Mouse (Mus musculus) lung, adult 18-20 months (tissue): ENCODE results near the gene Dkk3.
"Not testable (repeated sequence)": the region's sequence is repeated elsewhere in the genome, so short reads cannot be mapped to it uniquely, and the experiment has no call there.

Experiments
- DNase-seq, 2 experiments: peaks; one replicate each; pipeline ENCODE4 v3.0.0; 2022; ENCODE audit warnings: mixed read lengths in 2 of 2

Dkk3 gene

DNA sequence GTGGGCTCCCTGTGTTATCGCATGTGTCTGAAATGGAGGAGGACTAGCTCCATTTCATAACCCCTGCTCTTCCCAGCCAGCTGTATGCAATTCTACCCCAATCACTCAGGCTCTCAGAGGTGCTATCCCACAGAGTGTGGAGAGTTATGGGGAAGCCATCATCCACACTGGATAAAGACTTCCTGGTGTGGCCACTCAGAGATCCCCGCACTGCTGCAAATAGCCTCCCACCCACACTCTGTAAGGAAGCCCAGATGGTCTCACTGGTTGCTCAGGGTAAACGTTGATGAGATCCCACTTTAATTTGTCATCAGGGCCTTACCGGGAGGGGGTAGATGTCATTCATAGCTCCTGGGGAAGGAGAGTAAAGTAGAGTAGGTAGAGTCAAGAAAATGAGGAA lies 6.7 kb upstream of the Dkk3 start:
- no peak for DNase-seq

DNA sequence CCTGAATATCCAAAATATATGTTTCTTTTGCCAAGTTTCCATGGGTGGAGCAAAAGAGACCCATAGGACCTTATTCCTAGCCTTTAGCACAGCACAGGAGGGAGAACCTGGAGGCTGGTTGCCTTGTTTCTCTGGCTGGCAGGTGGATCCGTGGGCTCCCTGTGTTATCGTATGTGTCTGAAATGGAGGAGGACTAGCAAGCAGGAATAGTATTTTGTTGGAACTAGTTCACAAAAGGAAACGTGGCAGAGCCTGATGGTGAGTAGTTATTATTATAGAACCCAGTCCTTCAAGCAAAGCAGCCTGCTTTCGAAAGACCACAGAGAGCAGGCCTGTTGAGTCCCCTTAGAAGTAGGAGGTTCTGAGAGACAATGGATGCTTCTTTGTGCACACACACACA lies 6.2 kb upstream of the Dkk3 start:
- not testable (repeated sequence) for DNase-seq

DNA sequence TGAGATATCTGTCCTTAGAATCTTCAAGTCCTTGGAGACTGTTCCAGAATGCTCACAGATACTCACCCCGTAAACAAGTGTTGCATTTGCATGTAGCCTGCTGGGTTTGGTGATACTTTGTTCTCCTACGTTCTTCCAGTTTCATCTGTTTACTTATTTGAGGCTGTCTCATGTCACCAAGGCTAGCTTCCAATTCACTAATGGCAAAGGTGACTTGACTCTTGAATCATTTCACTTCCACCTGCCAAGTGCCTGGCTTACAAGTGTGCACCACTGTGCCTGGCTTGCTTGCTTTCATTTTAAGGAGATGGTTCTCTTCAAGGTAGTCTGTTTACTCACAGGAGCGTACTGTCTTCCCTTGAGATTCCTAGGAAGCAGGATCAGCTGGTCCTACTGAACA lies 5.6 kb upstream of the Dkk3 start:
- no peak for DNase-seq

DNA sequence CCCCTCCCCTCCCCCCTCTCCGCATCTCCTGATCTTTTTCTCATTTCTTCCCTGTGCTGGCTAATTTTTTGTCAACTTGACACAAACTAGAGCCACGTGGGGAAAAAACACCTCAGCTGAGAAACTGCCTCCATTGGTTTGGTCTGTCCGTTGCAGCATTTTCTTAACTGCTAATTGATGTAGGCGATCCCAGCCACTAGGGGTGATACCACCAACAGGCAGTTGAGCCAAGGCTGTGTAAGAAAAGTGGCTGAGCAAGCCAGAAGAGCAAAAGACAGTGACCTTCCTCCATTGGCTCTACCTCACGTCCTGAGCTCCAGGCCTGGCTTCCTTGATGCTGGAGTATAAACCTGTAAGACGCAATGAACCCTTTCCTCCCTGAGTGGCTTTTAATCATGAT lies 978 bp upstream of the Dkk3 start:
- DNase-seq, result no peak

DNA sequence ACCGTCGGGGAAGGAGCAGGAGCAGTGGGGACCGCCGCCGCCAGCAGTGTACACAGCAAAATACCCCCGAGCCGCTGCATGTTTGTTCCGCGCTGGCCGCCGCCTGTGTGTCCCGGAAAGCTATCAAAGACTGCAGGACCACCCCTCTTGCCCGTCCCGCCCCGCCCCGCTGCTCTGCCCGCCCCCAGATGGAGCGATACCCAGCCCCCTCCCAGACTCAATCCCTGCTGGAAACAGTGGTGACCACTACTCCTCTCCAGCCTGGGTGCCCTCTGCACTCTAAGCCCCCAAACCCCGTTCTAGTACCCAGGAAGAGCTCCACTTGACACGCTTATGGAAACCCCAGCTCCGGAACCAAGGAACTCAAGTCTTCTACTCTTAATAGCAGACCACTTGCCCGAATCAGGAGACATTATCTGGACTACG lies 528 bp downstream of the Dkk3 start:
- DNase-seq, result peak in 1 of 2 experiments; percentile 9

DNA sequence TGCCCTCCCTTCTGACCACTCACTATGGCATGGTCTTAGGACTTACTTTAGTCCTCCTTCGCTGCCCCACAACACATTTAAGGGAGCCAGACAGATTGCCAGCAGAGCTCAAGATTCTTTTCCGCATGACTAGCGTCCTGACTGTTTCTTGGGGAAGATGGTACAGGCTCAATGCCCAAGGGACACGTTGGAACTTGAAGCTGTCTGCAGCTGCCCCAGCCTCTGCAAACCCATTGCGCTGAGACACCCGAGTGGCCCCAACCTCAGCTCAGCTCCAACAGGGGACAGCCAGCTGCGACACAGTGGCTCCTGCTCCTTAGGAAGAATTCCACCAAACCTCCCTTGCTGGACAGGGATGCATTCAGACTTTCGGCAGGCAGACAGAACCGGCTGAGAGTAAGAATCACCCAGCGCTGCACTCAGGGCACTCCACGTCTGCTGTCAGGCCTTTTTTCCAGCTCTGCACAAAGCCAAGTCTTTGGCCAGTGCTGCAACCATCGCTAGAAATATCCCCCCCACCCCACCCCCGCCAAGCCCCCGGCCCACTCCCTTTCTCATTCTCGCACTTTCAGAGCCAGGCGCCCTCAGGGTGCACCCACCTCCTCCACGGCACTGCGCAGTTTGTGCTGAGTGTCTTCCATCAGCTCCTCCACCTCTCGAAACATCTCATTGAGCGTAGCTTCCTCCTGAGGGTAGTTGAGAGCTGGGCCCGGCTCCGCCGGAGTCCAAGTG lies 1.1 kb downstream of the Dkk3 start:
- no peak for DNase-seq

DNA sequence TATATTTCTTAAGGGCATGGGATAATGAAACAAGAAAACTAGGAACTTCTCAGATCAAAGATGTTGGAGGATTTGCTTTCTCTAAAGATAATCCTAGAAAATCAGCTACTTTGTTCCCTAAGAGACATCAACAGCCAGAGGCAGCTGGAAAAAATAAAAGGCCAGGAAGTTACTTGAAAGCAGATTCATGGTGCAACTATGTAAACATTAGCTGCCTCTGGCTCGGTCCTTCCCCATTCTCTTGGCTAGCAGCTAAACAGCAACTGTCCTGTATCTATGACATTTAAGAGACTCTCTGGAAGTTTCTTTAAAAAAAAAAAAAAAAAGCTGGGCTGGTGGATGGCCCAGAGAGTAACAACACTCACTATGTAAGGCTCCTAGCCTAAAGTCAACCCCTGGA lies 3.7 kb downstream of the Dkk3 start:
- DNase-seq, result peak in 1 of 2 experiments; percentile 19

DNA sequence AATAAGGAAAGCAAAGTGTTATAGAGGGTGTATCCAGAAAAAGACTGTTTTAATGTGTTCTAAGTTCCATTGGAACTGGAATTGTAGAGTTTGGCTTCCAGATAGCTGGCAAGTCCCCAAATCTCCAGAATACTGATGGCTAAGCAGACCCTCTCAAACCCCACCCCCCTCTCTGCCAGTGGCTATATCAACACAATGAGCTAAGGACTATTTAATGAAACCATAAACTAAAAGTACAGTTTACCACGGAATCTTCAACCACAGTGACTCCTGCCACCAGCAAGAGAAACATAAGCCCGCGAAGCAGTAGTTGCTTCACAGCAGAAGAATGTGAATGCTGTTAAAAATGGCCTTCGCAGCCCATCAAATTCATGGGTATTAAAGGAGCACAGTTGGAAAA lies 4.4 kb downstream of the Dkk3 start:
- no peak for DNase-seq

DNA sequence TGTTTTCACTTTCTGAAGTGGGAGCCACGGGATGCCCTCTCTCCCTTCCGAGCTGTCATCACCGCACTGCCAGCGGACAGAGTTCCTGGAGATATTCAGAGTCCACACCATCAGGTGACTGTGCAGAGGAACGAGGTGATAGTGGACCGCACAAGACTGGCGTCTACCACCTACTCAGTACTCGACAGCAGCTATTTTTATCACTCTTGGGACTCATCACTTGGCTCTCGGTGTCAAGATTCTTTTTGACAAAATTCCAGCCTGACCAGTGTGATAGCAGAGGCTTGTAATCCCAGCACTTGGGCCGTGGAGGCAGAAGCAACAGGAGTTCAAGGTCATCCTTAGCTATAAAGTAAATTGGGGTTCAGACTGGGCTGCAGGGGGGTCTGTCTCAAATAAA lies 9.7 kb downstream of the Dkk3 start:
- DNase-seq, result no peak

DNA sequence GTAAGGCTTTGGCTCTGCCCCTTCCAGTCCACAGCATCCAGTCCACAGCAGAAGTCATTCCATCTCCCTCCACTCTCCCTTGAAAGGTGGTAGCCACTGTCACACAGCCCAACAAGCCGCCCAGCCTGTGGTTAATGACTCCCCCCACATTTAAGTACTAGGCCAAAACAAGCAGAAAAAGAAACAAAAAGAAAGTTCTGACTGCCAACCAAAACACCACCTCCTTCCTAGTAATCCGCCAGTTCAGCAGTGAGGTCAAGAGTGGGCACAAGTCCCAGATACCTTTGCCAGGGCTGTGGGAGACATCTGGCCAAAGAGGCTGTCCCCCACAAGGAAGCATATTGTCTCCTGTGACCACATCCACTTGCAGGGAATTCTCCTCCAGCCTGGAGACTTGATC lies 10.9 kb downstream of the Dkk3 start:
- no peak for DNase-seq

DNA sequence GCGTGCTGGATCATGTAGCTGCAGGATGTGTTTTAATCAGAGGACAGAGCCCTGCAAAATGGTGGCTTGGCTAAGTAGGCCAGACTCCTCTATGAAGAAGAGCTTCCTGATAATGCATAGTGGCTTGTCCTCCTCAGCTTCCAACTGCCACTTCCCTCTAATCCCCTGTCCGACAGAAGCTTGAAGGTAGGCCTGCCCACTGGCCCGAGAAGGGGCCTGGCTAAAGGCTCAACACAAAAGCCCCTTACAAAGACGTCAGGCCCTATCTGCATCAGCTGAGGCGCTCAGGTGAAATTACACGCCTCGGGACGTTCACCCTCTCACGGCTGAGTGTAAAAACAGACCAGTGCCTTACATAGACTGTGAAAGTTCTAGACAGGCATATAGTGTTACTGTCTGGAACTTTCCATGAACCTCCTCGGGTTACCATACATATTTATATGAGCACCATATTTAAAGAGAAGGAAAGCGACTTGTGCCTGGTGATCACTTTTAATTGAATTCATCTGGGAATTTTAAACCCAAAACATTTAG lies 14.1 kb downstream of the Dkk3 start:
- no peak for DNase-seq

DNA sequence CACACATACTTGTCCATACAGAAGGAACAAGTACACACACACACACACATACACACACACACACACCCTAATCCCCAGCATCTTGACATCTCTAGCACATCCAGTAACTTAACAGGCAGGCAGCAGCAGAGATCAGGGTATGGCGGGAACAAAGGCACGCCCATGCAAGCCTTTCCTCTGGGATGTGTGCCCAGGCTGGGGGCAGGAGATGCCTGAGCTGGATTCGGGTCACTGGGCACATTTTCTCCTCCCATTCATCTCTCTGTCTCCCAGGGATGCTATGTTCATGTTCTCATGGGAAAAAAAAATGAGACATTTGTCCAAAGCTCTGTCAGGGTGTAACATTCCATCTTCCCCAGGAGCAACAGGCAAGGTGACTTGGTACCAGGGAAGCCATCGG lies 14.9 kb downstream of the Dkk3 start:
- DNase-seq, result no peak

DNA sequence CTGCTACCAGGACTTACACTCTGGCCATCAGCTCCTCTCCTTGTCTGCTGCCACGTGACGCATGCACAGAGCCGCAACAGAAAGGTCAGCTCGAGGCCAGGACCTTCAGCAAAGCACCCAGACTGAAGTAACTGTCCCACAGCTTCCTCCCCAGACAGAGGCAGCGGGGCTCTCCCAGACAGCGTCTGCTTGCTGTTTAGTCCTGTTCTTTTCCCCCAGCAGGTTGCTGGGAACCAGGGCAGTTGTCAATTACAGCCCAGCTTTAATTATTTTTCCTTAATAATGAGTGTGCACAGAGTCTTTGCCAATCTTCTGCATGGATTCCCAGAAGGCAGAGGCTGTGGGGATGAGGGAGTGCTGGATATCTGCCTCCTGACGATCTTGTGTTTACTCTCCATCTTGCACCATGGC lies 15.8 kb downstream of the Dkk3 start:
- DNase-seq, result no peak

DNA sequence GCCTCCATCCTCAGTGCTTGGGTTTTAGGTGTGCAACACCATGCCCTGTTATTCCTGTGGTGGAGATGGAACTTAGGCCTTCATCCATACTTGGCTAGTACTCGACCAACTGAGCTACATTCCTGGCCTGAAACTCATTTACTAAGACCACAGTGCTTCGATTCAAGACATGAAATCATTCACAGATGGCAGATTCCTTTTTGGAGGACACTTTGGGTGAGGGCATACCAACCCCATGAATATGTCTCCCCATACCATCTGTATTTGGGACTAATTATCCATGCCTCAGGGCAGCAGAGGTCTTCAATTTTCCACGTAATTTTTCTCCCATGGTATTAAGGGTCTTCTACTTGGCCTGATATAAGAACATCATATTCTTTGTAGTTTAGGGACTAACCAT lies 16.2 kb downstream of the Dkk3 start:
- no peak for DNase-seq

DNA sequence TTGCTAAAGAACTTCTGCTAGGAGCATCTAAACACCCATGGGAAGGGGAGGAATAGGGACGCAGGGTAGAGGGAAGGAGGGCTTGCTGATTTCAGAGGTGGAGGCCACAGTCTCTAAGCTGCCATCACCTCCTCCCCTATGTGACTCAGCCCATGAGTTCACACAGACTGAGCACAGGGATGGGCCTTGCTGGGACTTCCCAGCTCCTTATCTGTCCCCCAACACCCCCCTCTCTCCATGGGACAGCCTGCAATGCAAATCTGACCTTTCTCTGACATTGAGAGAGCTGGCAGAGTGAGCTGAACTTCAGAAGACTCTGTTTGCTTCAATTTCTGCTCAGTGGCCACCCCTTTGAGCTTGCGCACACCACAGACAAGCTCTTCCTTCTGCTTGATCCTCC lies 18.1 kb downstream of the Dkk3 start:
- no peak for DNase-seq

DNA sequence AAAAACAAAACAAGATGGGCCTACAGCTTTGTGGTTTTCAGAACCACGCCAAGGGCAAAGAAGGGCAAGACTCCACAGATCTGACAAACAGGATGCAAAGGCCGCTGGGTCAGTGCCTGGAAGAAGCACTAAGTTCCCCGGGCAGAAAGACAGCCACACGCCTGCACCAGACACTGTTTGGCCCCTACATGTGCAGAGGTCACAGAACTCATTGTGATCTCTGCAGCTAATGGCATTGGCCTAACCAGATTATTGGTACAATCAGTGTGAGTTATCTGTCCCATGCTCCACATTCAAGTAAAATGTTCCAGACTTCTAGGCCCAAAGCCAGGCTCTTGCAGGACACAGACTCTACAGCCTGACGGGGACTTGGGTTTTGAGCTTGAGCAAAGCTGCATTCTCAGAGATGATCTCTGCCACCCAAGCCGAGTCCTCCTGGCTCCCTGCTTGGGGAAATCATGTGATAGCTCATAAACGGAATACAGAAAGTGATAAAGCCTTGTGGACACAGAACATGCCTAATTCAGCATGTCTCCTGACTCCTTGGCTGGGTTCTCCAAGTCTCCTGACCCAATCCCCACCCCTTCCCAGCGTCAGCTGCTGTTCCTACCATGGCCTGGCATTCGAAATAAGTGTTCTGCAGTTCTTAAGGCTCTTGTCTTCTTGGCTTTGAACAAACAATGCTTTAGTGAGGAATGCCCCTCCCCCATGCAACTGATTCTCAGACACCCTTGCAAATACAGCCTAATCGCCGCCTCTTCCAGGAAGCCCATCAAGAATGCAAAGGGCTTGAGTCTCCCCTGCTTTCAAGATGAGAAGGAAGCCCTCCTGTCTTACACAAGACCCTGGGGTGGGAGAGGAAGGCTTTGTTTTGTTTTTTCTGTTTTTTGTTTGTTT lies 20.1 kb downstream of the Dkk3 start:
- DNase-seq, result peak; percentile 50 to 62

DNA sequence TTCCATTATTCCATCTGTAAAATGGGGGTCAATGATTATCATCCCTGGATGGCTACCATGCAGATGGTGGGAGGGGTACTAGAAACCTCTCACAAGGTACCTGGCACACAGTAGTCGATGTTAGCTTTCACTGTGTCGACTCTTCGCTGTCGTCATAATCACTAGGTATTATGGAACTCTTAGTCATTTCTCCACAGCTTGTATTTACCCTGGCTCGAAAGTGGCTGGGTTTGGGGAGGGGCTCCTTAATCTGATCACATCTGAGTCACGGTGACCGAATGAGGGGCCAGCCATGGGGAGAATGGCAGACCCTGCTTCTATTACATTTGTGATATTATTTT lies 20.7 kb downstream of the Dkk3 start:
- DNase-seq, result peak in 1 of 2 experiments; percentile 16

DNA sequence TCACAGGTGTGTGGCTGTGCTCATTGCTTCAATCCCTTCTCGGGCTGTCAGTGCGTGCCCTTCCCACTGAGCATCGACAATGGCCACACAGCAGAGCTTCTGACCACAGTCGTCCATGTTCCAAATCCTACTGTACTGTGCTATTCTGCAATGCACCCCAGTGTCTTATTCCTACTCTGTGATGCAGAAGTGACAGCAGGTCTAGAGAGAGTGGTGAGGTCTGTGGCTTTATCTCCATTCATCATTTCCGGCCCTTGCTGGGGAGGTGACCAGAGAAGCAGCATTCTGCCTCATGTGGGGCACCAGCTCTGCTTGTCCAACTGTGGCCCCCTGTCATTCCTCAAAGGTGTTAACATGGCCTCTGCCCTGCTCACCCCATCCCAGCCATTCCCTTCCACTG lies 22.3 kb downstream of the Dkk3 start:
- DNase-seq, result no peak

DNA sequence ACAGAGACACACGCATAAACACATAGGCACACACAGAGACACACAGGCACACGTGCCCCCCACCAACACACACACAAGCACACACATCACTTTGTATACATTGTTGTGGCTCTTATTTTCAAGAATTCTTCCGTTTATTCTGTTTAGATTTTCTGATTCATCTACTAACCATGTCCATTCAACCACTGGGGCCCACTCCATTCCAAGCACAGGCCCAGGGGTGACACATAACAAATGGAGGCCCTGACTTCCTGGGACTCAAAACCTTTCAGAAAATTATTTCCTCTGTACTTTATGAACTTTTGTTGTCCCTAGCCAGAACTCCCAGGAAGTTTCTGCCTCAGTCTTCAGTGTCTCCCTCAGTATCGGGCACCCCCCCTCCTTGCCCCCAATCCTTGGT lies 23.7 kb downstream of the Dkk3 start:
- no peak for DNase-seq

DNA sequence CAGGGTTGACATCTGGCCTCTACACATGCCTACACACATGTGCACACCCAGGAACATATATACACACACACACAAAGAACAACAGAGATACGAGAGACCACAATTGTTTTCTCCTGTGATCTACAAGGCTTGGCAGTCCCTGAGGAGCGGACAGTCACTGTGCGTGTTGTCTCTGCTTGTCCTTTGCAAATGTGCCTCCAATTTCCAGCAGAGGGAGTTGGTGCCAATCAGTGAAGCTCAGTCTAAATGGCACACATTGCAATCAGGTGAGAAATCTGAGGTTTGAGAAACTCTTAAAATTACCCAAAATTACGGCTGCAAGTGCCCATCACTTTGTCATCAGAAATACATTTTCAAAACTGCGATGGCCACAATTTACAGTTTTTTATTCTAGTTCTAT lies 25.6 kb downstream of the Dkk3 start:
- DNase-seq, result no peak

DNA sequence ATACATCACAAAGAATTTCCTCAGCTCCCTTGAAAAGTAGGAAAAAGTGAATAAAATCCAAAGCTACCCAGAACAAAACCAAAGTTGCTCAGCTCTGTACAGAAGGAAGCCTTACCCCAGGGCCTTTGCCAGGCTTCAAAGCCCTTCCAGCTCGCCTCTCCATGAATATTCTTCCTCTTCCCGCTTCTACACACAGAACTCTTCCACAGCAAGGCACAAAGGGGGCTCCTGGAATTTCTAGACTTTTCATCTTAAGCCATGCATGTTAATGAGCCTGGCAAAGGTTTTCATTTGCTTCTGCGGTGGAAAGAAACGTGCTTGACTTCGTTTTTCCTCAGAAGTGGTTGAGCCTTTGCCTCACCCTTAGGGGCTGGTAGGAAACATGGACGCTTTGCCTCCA lies 26.9 kb downstream of the Dkk3 start:
- no peak for DNase-seq

DNA sequence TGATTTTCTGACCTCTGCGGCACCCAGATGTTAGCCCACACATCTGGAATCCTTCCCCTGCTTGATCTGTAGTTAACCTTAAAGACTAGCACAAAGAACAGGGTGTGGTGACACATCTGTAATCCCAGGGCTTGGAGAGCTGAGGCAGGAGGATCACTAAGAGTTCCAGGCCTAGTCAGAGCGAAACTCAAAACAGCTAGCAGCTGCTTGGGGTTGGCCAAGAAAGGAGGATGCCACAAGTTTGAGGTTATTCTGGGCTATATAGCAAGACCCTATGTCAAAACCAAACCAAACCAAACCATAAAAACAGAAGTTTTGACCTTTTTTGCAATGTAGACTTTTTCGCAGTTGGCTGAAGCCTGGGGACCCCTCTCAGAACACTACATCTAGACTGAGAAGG lies 28.2 kb downstream of the Dkk3 start:
- no peak for DNase-seq

DNA sequence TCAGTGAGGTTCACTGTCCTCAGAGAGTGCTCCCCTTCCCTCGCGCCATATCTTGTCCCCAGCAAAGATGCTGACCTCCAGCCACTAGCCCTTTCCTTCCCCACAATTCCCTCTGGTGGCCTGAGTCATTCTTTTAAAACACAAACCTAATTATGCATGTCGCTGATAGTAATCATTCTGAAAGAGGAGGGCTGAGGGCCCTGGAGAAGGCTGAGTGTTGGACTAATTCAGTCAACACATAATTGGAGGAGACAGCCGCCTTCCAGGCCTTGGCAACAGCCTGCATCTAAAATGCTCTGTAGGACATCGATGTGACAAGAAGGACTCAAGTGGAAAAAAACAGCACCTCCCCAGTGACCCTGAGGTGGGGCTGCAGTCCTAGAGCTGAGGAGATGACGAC lies 29.0 kb downstream of the Dkk3 start:
- no peak for DNase-seq

DNA sequence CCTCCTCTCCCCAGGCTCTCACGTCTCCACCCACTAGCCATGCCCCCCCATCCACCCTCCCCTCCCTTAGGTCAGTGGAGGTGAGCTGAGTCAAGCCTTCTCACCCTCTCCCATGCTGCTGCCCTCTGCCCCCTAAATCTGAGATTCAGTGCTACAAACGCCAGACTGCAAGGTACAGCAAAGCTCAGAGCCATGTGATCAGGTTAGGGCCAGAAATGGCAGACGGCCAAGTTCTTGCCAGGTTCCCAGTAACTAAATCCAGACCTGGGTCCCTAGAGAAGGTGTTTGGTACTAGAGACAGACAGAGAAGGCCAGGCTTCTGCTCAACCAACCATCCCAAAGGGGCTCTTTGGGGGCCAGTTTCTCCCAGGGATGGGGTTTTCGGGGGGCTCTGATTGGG lies 30.0 kb downstream of the Dkk3 start:
- no peak for DNase-seq
